In genomic region chr8:105346611-105347427, GRCm38 (mm10) we compare ENCODE assay signal across 8 mouse cellular contexts. TPM values are rescaled to one million over a fixed set of nuclear protein-coding genes. Genes with fewer than 3 reads are reported as not detected.
DNase-seq lines count a peak whose midpoint lies in the region; ATAC-seq and TF ChIP-seq lines count a peak whose summit lies in the region.

No protein-coding gene starts in this region.

- WGBS in heart, embryonic 16.5 days: 2% methylated on average over 34 of the region's 34 CpGs
- 3% methylated on average over 34 of the region's 34 CpGs for whole genome bisulfite sequencing in small intestine, adult 2 months

- no peaks in the 10 kb centered on the region for H3K36me3 ChIP-seq in ES-E14 (ENCODE audit: control insufficient read depth, insufficient read depth, low read length, poor library complexity, severe bottlenecking)
- no peaks in the 10 kb centered on the region for H3K36me3 ChIP-seq in erythroblast, embryonic 14.5 days (ENCODE audit: control insufficient read depth)
- H3K36me3 ChIP-seq in heart, embryonic 16.5 days (ENCODE audit: control insufficient read depth, insufficient read depth): no peaks in the 10 kb centered on the region
- H3K36me3 ChIP-seq in small intestine, adult 2 months (ENCODE audit: control insufficient read depth, insufficient read depth, low read length): no peaks in the 10 kb centered on the region

- ATAC-seq in heart, embryonic 16.5 days (replicated peaks; ENCODE audit: extremely low read depth, insufficient read depth, low FRiP score): peak; percentile 39

- peak overlapping the region; percentile 75 for H3K9ac ChIP-seq in ES-E14 (ENCODE audit: insufficient read depth, low read depth, low read length, poor library complexity, severe bottlenecking)
- H3K9ac ChIP-seq in heart, embryonic 16.5 days (ENCODE audit: low read length): peak overlapping the region; percentile 87

- peak overlapping the region; percentile 87 for H3K4me2 ChIP-seq in heart, embryonic 16.5 days (ENCODE audit: low read depth, low read length)

- TF ChIP-seq CTCF in small intestine, adult 2 months (IDR thresholded peaks at IDR 0.05; ENCODE audit: extremely low read depth, insufficient read length, insufficient replicate concordance, low read depth, low read length): peak; percentile 28; the same call in 1 of the 2 replicates

- in situ Hi-C loops in ES-E14 (cut with MboI; ENCODE audit: low sequenced_read_pairs in 2 of 2, unreplicated experiment in 2 of 2): no loop called here

- H3K27ac ChIP-seq in ES-E14 (ENCODE audit: insufficient read depth, low read depth, low read length, poor library complexity, severe bottlenecking): 0 out of 2 replicates have a peak overlapping the region, but pooled peaks have one; percentile 16
- peak overlapping the region; percentile 92 for H3K27ac ChIP-seq in heart, embryonic 16.5 days (ENCODE audit: low read length)
- peak overlapping the region; percentile 55 for H3K27ac ChIP-seq in small intestine, adult 2 months (ENCODE audit: insufficient read depth, low read depth, low read length)

- peaks cover 0 to 7% of the 10 kb centered on the region in 2 experiments; a peak in 3 of 4 replicates for H3K4me1 ChIP-seq in ES-E14 (ENCODE audit: control insufficient read depth in 2 of 2, insufficient read depth in 2 of 2, low read length in 2 of 2, poor library complexity in 1 of 2)
- peaks cover 37% of the 10 kb centered on the region for H3K4me1 ChIP-seq in erythroblast, embryonic 14.5 days (ENCODE audit: control insufficient read depth)
- H3K4me1 ChIP-seq in heart, embryonic 16.5 days (ENCODE audit: control insufficient read depth, insufficient read depth, low read length): peaks cover 44% of the 10 kb centered on the region
- H3K4me1 ChIP-seq in small intestine, adult 2 months (ENCODE audit: control insufficient read depth, insufficient read depth, insufficient read length, low read length): peaks cover 22% of the 10 kb centered on the region

- peak; percentile 65 for TF ChIP-seq POLR2A in small intestine, adult 2 months (IDR thresholded peaks at IDR 0.05; ENCODE audit: low read depth, low read length)

- H3K27me3 ChIP-seq in erythroblast, embryonic 14.5 days (ENCODE audit: control insufficient read depth): peaks cover 70% of the 10 kb centered on the region
- H3K27me3 ChIP-seq in heart, embryonic 16.5 days (ENCODE audit: control insufficient read depth, insufficient read depth, low read length): peaks cover 2% of the 10 kb centered on the region; the same call in 1 of the 2 replicates
- peaks cover 11% of the 10 kb centered on the region; the same call in 1 of the 2 replicates for H3K27me3 ChIP-seq in small intestine, adult 2 months (ENCODE audit: control insufficient read depth, insufficient read depth, low read length)

- no peaks in the 10 kb centered on the region for H3K9me3 ChIP-seq in ES-E14 (ENCODE audit: control insufficient read depth, insufficient read depth, low read depth, low read length)
- H3K9me3 ChIP-seq in erythroblast, embryonic 14.5 days (ENCODE audit: control insufficient read depth, low read length): peaks cover 10% of the 10 kb centered on the region; the same call in 1 of the 2 replicates
- H3K9me3 ChIP-seq in heart, embryonic 16.5 days (replicated peaks; ENCODE audit: control insufficient read depth, low read length): no peaks in the 10 kb centered on the region

- peak overlapping the region; percentile 86 to 90 for H3K4me3 ChIP-seq in ES-E14 (ENCODE audit: insufficient read depth in 1 of 2, low read depth in 1 of 2, low read length in 2 of 2, poor library complexity in 1 of 2, severe bottlenecking in 1 of 2)
- H3K4me3 ChIP-seq in erythroblast, embryonic 14.5 days (replicated peaks): peak overlapping the region; percentile 62
- peak overlapping the region; percentile 73 for H3K4me3 ChIP-seq in heart, embryonic 16.5 days (ENCODE audit: low read length)
- H3K4me3 ChIP-seq in small intestine, adult 2 months (ENCODE audit: low read depth, low read length): peak overlapping the region; percentile 77

- no peak for DNase-seq in ES-E14 (ENCODE audit: low read depth, low spot score)
- DNase-seq in adrenal gland, adult 8-10 months: peak; percentile 48
- peak; percentile 78 to 88 for DNase-seq in kidney, postnatal 25 days
- DNase-seq in lung, postnatal 36 days: peak; percentile 89
- DNase-seq in right cerebral cortex, postnatal 4 days: no peak

TF ChIP-seq in ES-E14, 5 proteins besides CTCF, POLR2A, EP300 and RAD21:
- no peak for TF ChIP-seq ZNF384 (IDR thresholded peaks at IDR 0.05; ENCODE audit: low read depth, low read length)
- no peak for TF ChIP-seq MAFK (IDR thresholded peaks at IDR 0.05; ENCODE audit: insufficient read depth, low read depth, low read length)
- no peak for TF ChIP-seq HCFC1 (IDR thresholded peaks at IDR 0.05; ENCODE audit: borderline replicate concordance, insufficient read depth, low read length)
- no peak for TF ChIP-seq ZC3H11A (IDR thresholded peaks at IDR 0.05; ENCODE audit: borderline replicate concordance, low read depth, low read length)
- no peak for TF ChIP-seq CHD2 (IDR thresholded peaks at IDR 0.05; ENCODE audit: low read depth, low read length)

RNA-seq across cellular contexts. Expression of gene Fhod1, which starts 0.9 kb away (rescaled TPM):
- total RNA-seq in ES-E14 (2012; rRNA removed): 9.1 and 12.7 TPM in 2 replicates
- 10 to 100 TPM; 11.8 to 21.9 (median 17.1) TPM for total RNA-seq in adrenal gland, adult 8-10 months (2022)
- polyA plus RNA-seq in erythroblast, embryonic 14.5 days (2012): 0.19 and 0.21 TPM in 2 replicates
- polyA plus RNA-seq in heart, embryonic 16.5 days (2015; fragmentation: Nextera tagmentation; extraction: Ambion mirVana): 1.1 and 2.3 TPM in 2 replicates
- polyA plus RNA-seq in small intestine, adult 2 months (2012; rRNA removed): 15.4 and 19.6 TPM in 2 replicates

RNA-seq across cellular contexts. Expression of gene Slc9a5, which starts 1.8 kb away (rescaled TPM):
- 5.8 and 11.7 TPM in 2 replicates for total RNA-seq in ES-E14 (2012; rRNA removed)
- 1 to 10 TPM in 3 of 4 experiments, under 1 TPM in 1; 0.73 to 1.9 (median 1.4) TPM for total RNA-seq in adrenal gland, adult 8-10 months (2022)
- 0.02 TPM in 1 of 2 replicates, not detected in the other for polyA plus RNA-seq in erythroblast, embryonic 14.5 days (2012)
- polyA plus RNA-seq in heart, embryonic 16.5 days (2015; fragmentation: Nextera tagmentation; extraction: Ambion mirVana): 1.1 and 1.4 TPM in 2 replicates
- 1.4 and 3.1 TPM in 2 replicates for polyA plus RNA-seq in small intestine, adult 2 months (2012; rRNA removed)

RNA-seq across cellular contexts. Expression of gene Tmem208, which starts 20.7 kb away (rescaled TPM):
- 123 and 133 TPM in 2 replicates for total RNA-seq in ES-E14 (2012; rRNA removed)
- total RNA-seq in adrenal gland, adult 8-10 months (2022): 10 to 100 TPM; 62.1 to 66.9 (median 65.1) TPM
- polyA plus RNA-seq in erythroblast, embryonic 14.5 days (2012): 3.4 and 3.5 TPM in 2 replicates
- 82.1 and 84.2 TPM in 2 replicates for polyA plus RNA-seq in heart, embryonic 16.5 days (2015; fragmentation: Nextera tagmentation; extraction: Ambion mirVana)
- 77.5 and 105 TPM in 2 replicates for polyA plus RNA-seq in small intestine, adult 2 months (2012; rRNA removed)

RNA-seq across cellular contexts. Expression of gene Lrrc29, which starts 20.7 kb away (rescaled TPM):
- 2.5 and 2.8 TPM in 2 replicates for total RNA-seq in ES-E14 (2012; rRNA removed)
- 10 to 100 TPM in 2 of 4 experiments, 1 to 10 TPM in 2; 3.1 to 14.2 (median 8.5) TPM for total RNA-seq in adrenal gland, adult 8-10 months (2022)
- 2.5 and 3.1 TPM in 2 replicates for polyA plus RNA-seq in erythroblast, embryonic 14.5 days (2012)
- 0.80 and 0.84 TPM in 2 replicates for polyA plus RNA-seq in heart, embryonic 16.5 days (2015; fragmentation: Nextera tagmentation; extraction: Ambion mirVana)
- polyA plus RNA-seq in small intestine, adult 2 months (2012; rRNA removed): 2.7 and 6.9 TPM in 2 replicates

RNA-seq across cellular contexts. Expression of gene Plekhg4, which starts 26.3 kb away (rescaled TPM):
- total RNA-seq in ES-E14 (2012; rRNA removed): 3.0 and 3.1 TPM in 2 replicates
- 1 to 10 TPM in 2 of 4 experiments, under 1 TPM in 2; 0.42 to 2.7 (median 1.3) TPM for total RNA-seq in adrenal gland, adult 8-10 months (2022)
- not detected in 2 replicates for polyA plus RNA-seq in erythroblast, embryonic 14.5 days (2012)
- polyA plus RNA-seq in heart, embryonic 16.5 days (2015; fragmentation: Nextera tagmentation; extraction: Ambion mirVana): 0.18 and 0.21 TPM in 2 replicates
- polyA plus RNA-seq in small intestine, adult 2 months (2012; rRNA removed): 0.14 and 0.41 TPM in 2 replicates

Comparison
In these comparisons a context has a peak if more than half of its experiments do, and no peak if none do; other contexts are left out.
1. DNase-seq: peak in adrenal gland, adult 8-10 months (single experiment), kidney, postnatal 25 days (2 of 2) and lung, postnatal 36 days (single experiment); none in ES-E14 (single experiment) and right cerebral cortex, postnatal 4 days (single experiment).
2. H3K27ac ChIP-seq: peak in every context shown above with its lines; median percentile 92 in heart, embryonic 16.5 days; 55 in small intestine, adult 2 months; 16 in ES-E14.
3. RNA of gene Tmem208, which starts 20.7 kb away (polyA plus RNA-seq): 77.5 to 105 TPM in small intestine, adult 2 months and 82.1 to 84.2 TPM in heart, embryonic 16.5 days; 3.4 to 3.5 TPM in erythroblast, embryonic 14.5 days; every median in the first group is over 10 times any median in the second.
4. Peak in every context shown above with its lines, with median percentiles within 50 percentile points of each other: H3K4me3 ChIP-seq.